Mouse (Mus musculus): ENCODE measurements around the gene Atf2. TPM values are rescaled to one million over a fixed set of nuclear protein-coding genes. Genes with fewer than 3 reads are reported as not detected.
"Not testable (repeated sequence)": the region's sequence is repeated elsewhere in the genome, so short reads cannot be mapped to it uniquely, and the experiment has no call there.

The Atf2 gene
- polyA plus RNA-seq, 1 experiment from 2014 or later = 14.4 TPM

GRCm38 (mm10) chr2:73807609-73808008 lies 84.8 kb downstream of the Atf2 start:
- TF ChIP-seq CTCF (IDR thresholded peaks at IDR 0.05; ENCODE audit: low read depth) = no peak
- TF ChIP-seq EP300 (IDR thresholded peaks at IDR 0.05; ENCODE audit: low read depth) = no peak
- H3K4me2 ChIP-seq (ENCODE audit: low read depth, low read length) = no peak overlapping the region
- no peaks in the 10 kb centered on the region for H3K27me3 ChIP-seq (ENCODE audit: insufficient read depth, low read length)
- ATAC-seq (no peak), DNase-seq (no peak)
- no peaks in the 10 kb centered on the region for H3K4me1 ChIP-seq (ENCODE audit: insufficient read depth)
- no peaks in the 10 kb centered on the region for H3K36me3 ChIP-seq (replicated peaks; ENCODE audit: insufficient read depth, low read length)
- no peak overlapping the region for H3K9ac ChIP-seq (replicated peaks)
- no peak overlapping the region for H3K4me3 ChIP-seq (ENCODE audit: low read depth, low read length)
- H3K27ac ChIP-seq (ENCODE audit: low read depth) = no peak overlapping the region
- 78% methylated on average over 8 of the region's 8 CpGs for WGBS (ENCODE audit: insufficient replicate concordance)
- H3K9me3 ChIP-seq (ENCODE audit: low read length) = no peaks in the 10 kb centered on the region

GRCm38 (mm10) chr2:73800127-73800526 lies 92.3 kb downstream of the Atf2 start:
- H3K4me2 ChIP-seq (ENCODE audit: low read depth, low read length); H3K9me3 ChIP-seq (ENCODE audit: low read length); H3K9ac ChIP-seq (replicated peaks); H3K36me3 ChIP-seq (replicated peaks; ENCODE audit: insufficient read depth, low read length); ATAC-seq; H3K27me3 ChIP-seq (ENCODE audit: insufficient read depth, low read length); H3K4me1 ChIP-seq (ENCODE audit: insufficient read depth); H3K27ac ChIP-seq (ENCODE audit: low read depth); DNase-seq; H3K4me3 ChIP-seq (ENCODE audit: low read depth, low read length): not testable (repeated sequence)
- WGBS (ENCODE audit: insufficient replicate concordance) = 81% methylated on average over 9 of the region's 9 CpGs

- no peaks in the 10 kb centered on the region for H3K9me3 ChIP-seq (ENCODE audit: low read length)
- no peaks in the 10 kb centered on the region for H3K27me3 ChIP-seq (ENCODE audit: insufficient read depth, low read length)
- H3K27ac ChIP-seq (ENCODE audit: low read depth) = no peak overlapping the region
- no peak for TF ChIP-seq CTCF (IDR thresholded peaks at IDR 0.05; ENCODE audit: low read depth)
- no peak for TF ChIP-seq EP300 (IDR thresholded peaks at IDR 0.05; ENCODE audit: low read depth)
- DNase-seq (no peak), ATAC-seq (no peak)
- no peak overlapping the region for H3K4me2 ChIP-seq (ENCODE audit: low read depth, low read length)
- no peaks in the 10 kb centered on the region for H3K4me1 ChIP-seq (ENCODE audit: insufficient read depth)
- no peak overlapping the region for H3K9ac ChIP-seq (replicated peaks)
- H3K4me3 ChIP-seq (ENCODE audit: low read depth, low read length) = no peak overlapping the region
- H3K36me3 ChIP-seq (replicated peaks; ENCODE audit: insufficient read depth, low read length) = no peaks in the 10 kb centered on the region
- 51% methylated on average over 5 of the region's 5 CpGs for WGBS (ENCODE audit: insufficient replicate concordance)
Observed at GRCm38 (mm10) chr2:73798786-73799185, 93.7 kb downstream of the Atf2 start.

- no peak overlapping the region for H3K27ac ChIP-seq (ENCODE audit: low read depth)
- H3K27me3 ChIP-seq (ENCODE audit: insufficient read depth, low read length) = no peaks in the 10 kb centered on the region
- no peak for ATAC-seq
- H3K4me3 ChIP-seq (ENCODE audit: low read depth, low read length) = no peak overlapping the region
- H3K36me3 ChIP-seq (replicated peaks; ENCODE audit: insufficient read depth, low read length) = no peaks in the 10 kb centered on the region
- TF ChIP-seq EP300 (IDR thresholded peaks at IDR 0.05; ENCODE audit: low read depth) (no peak), CTCF (IDR thresholded peaks at IDR 0.05; ENCODE audit: low read depth) (no peak)
- no peak for DNase-seq
- no peaks in the 10 kb centered on the region for H3K4me1 ChIP-seq (ENCODE audit: insufficient read depth)
- no peak overlapping the region for H3K9ac ChIP-seq (replicated peaks)
- no peaks in the 10 kb centered on the region for H3K9me3 ChIP-seq (ENCODE audit: low read length)
- H3K4me2 ChIP-seq (ENCODE audit: low read depth, low read length) = no peak overlapping the region
- 58% methylated on average over 4 of the region's 4 CpGs for WGBS (ENCODE audit: insufficient replicate concordance)
Observed at GRCm38 (mm10) chr2:73798136-73798535, 94.3 kb downstream of the Atf2 start.

GRCm38 (mm10) chr2:73791846-73792630 lies 100.4 kb downstream of the Atf2 start:
- H3K4me3 ChIP-seq (ENCODE audit: low read depth, low read length) = no peak overlapping the region
- H3K27ac ChIP-seq (ENCODE audit: low read depth) = no peak overlapping the region
- H3K36me3 ChIP-seq (replicated peaks; ENCODE audit: insufficient read depth, low read length) = no peaks in the 10 kb centered on the region
- no peaks in the 10 kb centered on the region for H3K9me3 ChIP-seq (ENCODE audit: low read length)
- no peak for DNase-seq
- H3K9ac ChIP-seq (replicated peaks) = no peak overlapping the region
- TF ChIP-seq EP300 (IDR thresholded peaks at IDR 0.05; ENCODE audit: low read depth) = no peak
- peak; percentile 47 for TF ChIP-seq CTCF (IDR thresholded peaks at IDR 0.05; ENCODE audit: low read depth)
- no peak for ATAC-seq
- WGBS (ENCODE audit: insufficient replicate concordance) = 50% methylated on average over 19 of the region's 19 CpGs
- no peaks in the 10 kb centered on the region for H3K27me3 ChIP-seq (ENCODE audit: insufficient read depth, low read length)
- no peaks in the 10 kb centered on the region for H3K4me1 ChIP-seq (ENCODE audit: insufficient read depth)
- H3K4me2 ChIP-seq (ENCODE audit: low read depth, low read length) = no peak overlapping the region

GRCm38 (mm10) chr2:73790332-73790731 lies 102.1 kb downstream of the Atf2 start:
- 68% methylated on average over 2 of the region's 2 CpGs for WGBS (ENCODE audit: insufficient replicate concordance)
- TF ChIP-seq CTCF (IDR thresholded peaks at IDR 0.05; ENCODE audit: low read depth) (no peak), EP300 (IDR thresholded peaks at IDR 0.05; ENCODE audit: low read depth) (no peak)
- Histone ChIP-seq H3K9me3 (ENCODE audit: low read length) (no peaks in the 10 kb centered on the region), H3K27ac (ENCODE audit: low read depth) (no peak overlapping the region), H3K4me1 (ENCODE audit: insufficient read depth) (no peaks in the 10 kb centered on the region), H3K27me3 (ENCODE audit: insufficient read depth, low read length) (no peaks in the 10 kb centered on the region), H3K4me3 (ENCODE audit: low read depth, low read length) (no peak overlapping the region), H3K9ac (replicated peaks) (no peak overlapping the region), H3K4me2 (ENCODE audit: low read depth, low read length) (no peak overlapping the region), H3K36me3 (replicated peaks; ENCODE audit: insufficient read depth, low read length) (no peaks in the 10 kb centered on the region)
- ATAC-seq (no peak), DNase-seq (no peak)
